Mouse (Mus musculus) v-Abl transformed pro-B cells (cell line): Measurements from ENCODE around the gene Lin37.

ENCODE experiments used
- in situ Hi-C, 2 experiments: fragments of 400-800 bp; cut with MboI; formaldehyde crosslinking; loops; one replicate each; pipeline ENCODE4 v1.15.1; 2025; ENCODE audit not compliant: unreplicated experiment in 2 of 2

Gene Lin37

GRCm38 (mm10) chr7:30559443-30559954 is at the start of gene Lin37:
Gene Lin37 (minus strand): TSS chr7:30559838.
- in situ Hi-C loops = loop anchor here in 1 of 2 experiments (5.0 kb wide), 1 partner anchor 67 kb away; the partner anchor contains the start of gene Prodh2

- in situ Hi-C loops = loop anchor here in 1 of 2 experiments (5.0 to 25.0 kb wide), 2 partner anchors 116 to 271 kb away; partner anchors contain the start of gene Prodh2
These were observed 48.8 kb upstream of the Lin37 start for GRCm38 (mm10) chr7:30608476-30608875.

GRCm38 (mm10) chr7:30607706-30608309 is 48.2 kb upstream of the Lin37 start:
- in situ Hi-C loops = loop anchor here in 1 of 2 experiments (5.0 to 25.0 kb wide), 2 partner anchors 116 to 271 kb away; partner anchors contain the start of gene Prodh2

GRCm38 (mm10) chr7:30604944-30605343 is 45.3 kb upstream of the Lin37 start:
- in situ Hi-C loops = loop anchor here in 1 of 2 experiments (5.0 to 25.0 kb wide), 2 partner anchors 113 to 268 kb away; partner anchors contain the start of gene Prodh2

- in situ Hi-C loops = loop anchor here in 1 of 2 experiments (25.0 kb wide), 1 partner anchor 267 kb away; no protein-coding TSS in a partner anchor
These were observed 44.8 kb upstream of the Lin37 start for GRCm38 (mm10) chr7:30604424-30604823.

- in situ Hi-C loops = loop anchor here in 1 of 2 experiments (25.0 kb wide), 1 partner anchor 265 kb away; no protein-coding TSS in a partner anchor
These were observed 42.9 kb upstream of the Lin37 start for GRCm38 (mm10) chr7:30602583-30602982.

- in situ Hi-C loops = loop anchor here in 1 of 2 experiments (25.0 kb wide), 1 partner anchor 263 kb away; no protein-coding TSS in a partner anchor
These were observed 41.0 kb upstream of the Lin37 start for GRCm38 (mm10) chr7:30600651-30601050.

- in situ Hi-C loops = loop anchor here in 1 of 2 experiments (25.0 kb wide), 1 partner anchor 263 kb away; no protein-coding TSS in a partner anchor
These were observed 40.3 kb upstream of the Lin37 start for GRCm38 (mm10) chr7:30599933-30600353.

GRCm38 (mm10) chr7:30598786-30599185 is 39.1 kb upstream of the Lin37 start, which contains the start of gene Zbtb32:
Gene Zbtb32 (minus strand): TSS chr7:30598909.
- in situ Hi-C loops = no loop called here

- in situ Hi-C loops = no loop called here
These were observed 37.2 kb upstream of the Lin37 start for GRCm38 (mm10) chr7:30596811-30597210.

- in situ Hi-C loops = no loop called here
These were observed 36.5 kb upstream of the Lin37 start for GRCm38 (mm10) chr7:30596093-30596492.

- in situ Hi-C loops = no loop called here
These were observed 34.9 kb upstream of the Lin37 start for GRCm38 (mm10) chr7:30594510-30595024.

GRCm38 (mm10) chr7:30593579-30594509 is 34.2 kb upstream of the Lin37 start:
- in situ Hi-C loops = no loop called here

GRCm38 (mm10) chr7:30592772-30593423 is 33.3 kb upstream of the Lin37 start:
- in situ Hi-C loops = no loop called here

- in situ Hi-C loops = no loop called here
These were observed 31.9 kb upstream of the Lin37 start for GRCm38 (mm10) chr7:30591605-30591951.

- in situ Hi-C loops = no loop called here
These were observed 31.4 kb upstream of the Lin37 start for GRCm38 (mm10) chr7:30590927-30591604.

GRCm38 (mm10) chr7:30589435-30590301 is 30.0 kb upstream of the Lin37 start:
- in situ Hi-C loops = no loop called here

- in situ Hi-C loops = no loop called here
These were observed 29.2 kb upstream of the Lin37 start, which contains the start of gene Kmt2b for GRCm38 (mm10) chr7:30588676-30589434. Gene Kmt2b (minus strand): TSS chr7:30588726.
